Mouse (Mus musculus) Muller cell, postnatal 12 days (primary cell): ENCODE measurements at regions not wholly inside any gene's neighbourhood (a gene's known extent, or its start where the extent isn't known, plus 50 kb on each side); places are given as distances from the start of the nearest gene placed in this dataset.
A peak's percentile ranks its signal among the peaks of the same experiment; 100 is the strongest.

Source experiments
- DNase-seq: peaks from one replicate; pipeline ENCODE4 v3.0.0-alpha.2; 2015; ENCODE audit errors: inconsistent ontology term

DNA sequence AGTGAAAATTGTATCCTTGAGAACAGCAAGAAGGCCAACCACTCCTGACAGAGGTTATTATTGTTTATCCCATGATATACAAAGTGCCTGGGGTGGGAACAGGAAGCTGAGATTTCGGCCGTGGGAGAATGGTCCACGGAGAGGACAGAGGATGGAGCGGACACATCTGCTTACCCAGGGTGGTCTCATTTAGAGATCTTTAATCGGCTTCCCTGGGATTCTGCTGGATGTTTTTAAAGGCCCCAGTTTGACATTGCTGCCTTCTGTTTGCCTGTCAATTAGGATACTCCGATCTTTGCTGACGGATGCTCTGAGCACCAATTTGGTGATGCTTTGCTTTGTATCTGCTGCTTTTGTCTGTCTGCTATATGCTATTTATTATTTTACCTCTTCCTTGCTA lies 803.5 kb downstream of the Tmem132b start:
- no peak for DNase-seq

GRCm38 (mm10) chr5:126335553-126336520 lies 804.3 kb downstream of the Tmem132b start:
- peak; percentile 12 for DNase-seq

GRCm38 (mm10) chr5:126337884-126338283 lies 806.3 kb downstream of the Tmem132b start:
- DNase-seq: no peak

GRCm38 (mm10) chr5:126343570-126343969 lies 812.0 kb downstream of the Tmem132b start:
- no peak for DNase-seq

GRCm38 (mm10) chr5:126350936-126351335 lies 819.4 kb downstream of the Tmem132b start:
- DNase-seq: no peak

- no peak for DNase-seq
Observed at GRCm38 (mm10) chr5:126369436-126369835, 837.9 kb downstream of the Tmem132b start.

DNA sequence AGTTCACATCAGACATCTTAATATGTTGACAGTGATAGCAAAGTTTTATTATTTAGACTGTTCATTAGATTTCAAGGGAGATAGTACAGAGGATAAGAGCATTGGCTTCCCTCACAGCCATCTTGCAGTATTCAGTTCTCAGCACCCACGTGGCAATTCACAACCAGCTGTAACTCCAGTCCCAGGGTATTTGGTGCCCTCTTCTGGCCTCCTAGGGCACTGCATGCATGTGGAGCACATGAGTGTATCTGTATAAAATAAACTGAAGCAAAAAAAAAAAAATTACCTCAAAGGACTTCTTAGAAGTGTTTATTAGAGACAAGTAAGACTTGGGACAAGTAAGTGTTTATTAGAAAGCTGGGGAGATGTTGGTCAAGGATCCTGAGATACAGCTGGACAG lies 849.3 kb upstream of the Tmem132c start:
- DNase-seq: no peak

DNA sequence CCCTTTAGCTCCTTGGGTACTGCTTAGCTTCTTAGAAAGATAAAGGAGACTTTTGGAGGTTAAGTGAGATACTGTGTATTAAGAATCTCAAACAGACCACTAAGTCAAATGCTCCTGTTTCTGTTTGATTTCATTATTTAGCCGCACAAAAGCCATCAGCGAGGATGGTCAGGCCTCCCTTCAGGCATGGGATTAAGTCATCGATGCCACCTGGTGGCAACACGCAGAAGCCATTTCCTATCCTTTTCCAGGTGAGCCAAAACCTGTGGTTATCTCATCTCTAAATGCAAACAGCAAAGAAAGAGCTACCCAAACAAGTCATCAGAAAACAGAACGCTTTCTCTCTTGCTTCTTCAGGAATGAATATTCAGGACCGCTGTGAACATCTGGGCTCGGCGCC lies 846.3 kb upstream of the Tmem132c start:
- DNase-seq: peak; percentile 2

- no peak for DNase-seq
Observed at GRCm38 (mm10) chr5:126431748-126432147, 809.9 kb upstream of the Tmem132c start.

GRCm38 (mm10) chr5:126438696-126439095 lies 802.9 kb upstream of the Tmem132c start:
- DNase-seq: no peak

- DNase-seq: no peak
Observed at GRCm38 (mm10) chr5:126440516-126440915, 801.1 kb upstream of the Tmem132c start.

DNA sequence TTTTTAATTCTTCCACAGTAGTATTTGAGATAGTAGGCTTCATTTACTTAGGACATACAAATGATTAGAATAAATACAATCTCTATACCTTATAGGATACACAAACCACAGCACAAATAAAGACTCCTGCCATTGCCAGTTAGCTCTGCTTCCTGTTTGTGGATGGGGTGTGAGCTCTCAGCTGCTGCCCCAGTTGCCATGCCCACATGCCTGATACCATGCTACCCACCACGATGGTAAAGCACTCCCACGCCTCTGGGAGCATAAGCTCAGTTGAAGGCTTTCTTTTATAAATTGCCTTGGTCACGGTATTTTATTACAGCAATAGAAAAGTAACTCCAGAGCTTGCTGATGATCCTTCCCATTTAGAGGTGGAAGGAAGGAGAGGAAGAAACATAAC lies 765.8 kb upstream of the Tmem132c start:
- no peak for DNase-seq

GRCm38 (mm10) chr5:126522076-126522475 lies 719.5 kb upstream of the Tmem132c start:
- no peak for DNase-seq

DNA sequence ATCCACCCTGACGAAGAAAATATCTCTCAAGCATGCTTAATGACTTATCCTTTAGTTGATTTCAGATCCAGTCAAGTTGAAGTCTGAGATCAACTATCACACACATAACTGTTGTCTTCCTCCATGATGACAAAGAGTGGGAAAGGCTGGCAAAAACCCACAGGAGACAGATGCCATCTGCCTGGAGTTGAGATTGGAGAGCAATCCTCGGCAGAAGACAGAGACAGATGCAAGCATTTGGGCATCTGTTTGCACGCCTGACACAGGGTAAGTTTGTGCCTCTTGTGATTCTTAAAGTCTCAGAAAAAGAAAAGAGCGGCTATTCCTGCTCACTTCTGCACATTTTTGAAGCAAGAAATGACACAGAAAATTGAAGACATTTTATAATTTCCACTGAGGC lies 715.7 kb upstream of the Tmem132c start:
- no peak for DNase-seq

DNA sequence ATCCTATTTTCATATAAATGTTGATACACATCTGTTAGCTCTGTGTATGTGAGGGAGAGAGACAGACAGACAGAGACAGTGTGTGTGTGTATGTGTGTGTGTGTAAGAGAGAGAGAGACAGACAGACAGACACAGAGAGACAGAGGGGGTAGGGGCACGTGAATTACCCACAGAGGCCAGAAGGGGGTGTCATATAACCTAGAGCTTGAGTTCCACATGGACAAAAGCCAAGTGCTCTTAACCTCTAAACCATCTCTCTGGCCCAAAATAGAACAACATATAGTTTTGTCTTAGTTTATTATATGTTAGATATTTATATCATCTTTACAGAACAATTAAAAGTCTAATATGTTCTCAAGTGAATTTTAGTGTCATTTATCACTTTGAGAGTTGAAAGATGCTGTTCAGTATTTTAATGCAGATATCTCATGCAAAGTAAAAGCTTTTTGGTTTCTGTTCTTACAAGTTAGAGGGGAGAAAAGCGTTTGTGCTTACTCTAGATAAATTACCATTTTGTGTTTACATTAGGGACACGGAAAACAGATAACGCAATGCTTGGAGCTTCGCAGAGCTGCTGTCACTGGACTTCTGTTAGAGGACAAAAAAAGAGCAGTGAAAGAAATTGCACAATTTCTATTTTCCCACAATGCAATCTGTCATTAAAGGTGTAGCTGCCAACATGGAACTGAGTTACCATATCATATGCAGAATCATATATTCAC lies 710.6 kb upstream of the Tmem132c start:
- DNase-seq: no peak

GRCm38 (mm10) chr5:126531528-126531894 lies 710.1 kb upstream of the Tmem132c start:
- no peak for DNase-seq

GRCm38 (mm10) chr5:126531975-126532374 lies 709.6 kb upstream of the Tmem132c start:
- no peak for DNase-seq

DNA sequence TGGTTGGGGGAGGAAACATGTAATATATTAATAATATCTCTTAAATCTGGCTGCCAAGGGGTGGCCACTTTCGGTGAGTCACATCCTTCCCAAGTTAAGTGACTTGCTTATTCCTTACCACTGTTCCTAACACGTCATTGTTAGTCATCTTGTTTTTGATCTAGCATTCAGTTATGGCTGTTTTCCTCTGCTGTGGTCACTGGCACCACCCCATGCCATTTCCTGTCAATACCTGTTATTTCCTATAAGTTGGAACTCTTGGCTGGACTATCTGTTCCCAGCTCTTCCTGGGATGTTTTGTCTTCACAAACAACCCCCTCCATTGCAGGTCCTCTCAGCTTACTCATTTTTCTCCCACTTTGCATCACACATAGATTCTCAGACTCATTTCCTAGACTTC lies 703.5 kb upstream of the Tmem132c start:
- no peak for DNase-seq

GRCm38 (mm10) chr5:126544261-126544976 lies 697.2 kb upstream of the Tmem132c start:
- DNase-seq: no peak

GRCm38 (mm10) chr5:126547841-126548240 lies 693.8 kb upstream of the Tmem132c start:
- no peak for DNase-seq

DNA sequence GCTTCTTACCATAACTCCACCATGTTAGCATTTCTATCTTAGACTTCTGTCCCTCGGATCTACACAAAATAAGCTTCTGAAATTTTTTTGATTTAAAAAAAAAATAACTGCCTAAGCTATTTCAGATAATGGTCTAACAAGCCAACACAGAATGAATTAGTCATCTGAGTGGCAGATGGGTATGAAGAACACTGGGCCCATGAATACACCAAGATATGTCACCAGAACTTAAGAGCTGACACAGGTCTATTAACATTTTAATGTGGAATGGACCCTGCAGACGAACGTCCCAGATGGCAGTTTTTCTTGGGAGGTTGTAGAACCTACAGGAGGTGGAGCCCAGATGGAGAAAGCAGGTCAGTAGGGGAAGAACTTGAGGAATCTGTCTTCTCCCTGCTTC lies 689.9 kb upstream of the Tmem132c start:
- DNase-seq: no peak

DNA sequence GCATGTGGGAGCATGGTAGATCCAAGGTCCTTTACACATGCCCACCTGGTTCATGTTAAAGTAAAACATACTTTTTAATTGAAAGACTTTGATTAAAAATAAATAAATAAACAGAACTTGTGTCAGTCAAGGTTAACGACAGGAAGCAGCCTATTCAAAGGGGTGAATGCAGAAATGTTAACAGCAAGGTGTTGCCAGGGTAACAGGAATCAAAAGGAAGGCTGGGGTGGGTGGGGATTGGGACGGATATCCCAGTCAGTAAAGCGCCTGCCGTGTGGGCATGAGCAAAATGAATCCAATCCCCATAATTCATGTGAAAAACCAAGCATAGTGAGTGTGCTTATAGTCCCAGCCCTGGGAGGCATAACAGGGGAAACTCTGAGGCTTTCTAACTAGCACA lies 682.6 kb upstream of the Tmem132c start:
- DNase-seq: no peak
